Mouse (Mus musculus) heart, embryonic 12.5 days (tissue): ENCODE measurements at regions not wholly inside any gene's neighbourhood (a gene's known extent, or its start where the extent isn't known, plus 50 kb on each side); places are given as distances from the start of the nearest gene placed in this dataset.

Experiments used
- ATAC-seq: fragments of 200-750 bp; cut with Nextera tagmentation; 2 replicates; pipeline ENCODE4 v1.8.0; 2017; ENCODE audit warnings: moderate TSS enrichment, moderate library complexity; ENCODE audit not compliant: insufficient number of reproducible peaks, low FRiP score
- H3K27ac ChIP-seq: fragments of 300-500 bp; sonication (generic); 2 replicates; pipeline ENCODE4 v1.5.1; 2016; ENCODE audit warnings: mild to moderate bottlenecking, moderate library complexity; ENCODE audit not compliant: poor library complexity, severe bottlenecking
- H3K27me3 ChIP-seq: fragments of 300-500 bp; sonication (generic); replicated peaks from 2 replicates; pipeline ENCODE4 v1.6.1; 2016; ENCODE audit warnings: mild to moderate bottlenecking, moderate library complexity
- H3K36me3 ChIP-seq: fragments of 300-500 bp; sonication (generic); 2 replicates; pipeline ENCODE4 v1.6.1; 2016; ENCODE audit warnings: mild to moderate bottlenecking, moderate library complexity
- H3K4me1 ChIP-seq: fragments of 300-500 bp; sonication (generic); replicated peaks from 2 replicates; pipeline ENCODE4 v1.6.1; 2016; ENCODE audit warnings: mild to moderate bottlenecking
- H3K4me2 ChIP-seq: fragments of 300-500 bp; sonication (generic); 2 replicates; pipeline ENCODE4 v1.6.1; 2016; ENCODE audit warnings: mild to moderate bottlenecking, moderate library complexity
- H3K4me3 ChIP-seq: fragments of 300-500 bp; sonication (generic); 2 replicates; pipeline ENCODE4 v1.5.1; 2016; ENCODE audit warnings: mild to moderate bottlenecking
- H3K9ac ChIP-seq: fragments of 300-500 bp; sonication (generic); 2 replicates; pipeline ENCODE4 v1.6.1; 2016; ENCODE audit warnings: mild to moderate bottlenecking, moderate library complexity
- H3K9me3 ChIP-seq: fragments of 300-500 bp; sonication (generic); replicated peaks from 2 replicates; pipeline ENCODE4 v1.6.1; 2016; ENCODE audit warnings: mild to moderate bottlenecking, moderate library complexity
- WGBS: fragments of 180-500 bp; shearing (Covaris S2); methylation state at CpG from one replicate; pipeline ENCODE4 v1.1.7; 2016; 5-methylcytosine and 5-hydroxymethylcytosine counted together

DNA sequence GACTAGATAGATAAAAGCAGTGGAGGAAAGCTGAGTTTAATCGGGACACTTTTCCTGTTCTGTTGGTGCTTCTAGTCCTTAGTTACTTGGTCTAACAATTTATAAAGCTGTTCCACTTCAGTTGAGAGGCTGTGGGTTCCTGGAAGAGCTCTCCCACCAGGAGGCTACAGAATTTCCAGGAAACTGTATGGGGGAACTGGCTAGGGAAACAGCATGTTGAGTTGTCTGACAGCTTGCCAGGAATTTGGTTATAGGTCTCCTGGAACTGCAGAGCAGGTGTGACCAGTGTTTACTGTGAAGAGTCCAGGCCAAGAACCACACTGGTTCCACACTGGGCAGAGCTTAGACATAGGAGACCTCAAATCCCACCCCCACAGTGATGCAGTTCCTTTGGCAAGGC lies 65.0 kb upstream of the Pik3cg start:
- Histone ChIP-seq H3K27me3 (no peaks in the 10 kb centered on the region), H3K4me1 (no peaks in the 10 kb centered on the region), H3K4me2 (no peak overlapping the region), H3K9me3 (no peaks in the 10 kb centered on the region; the same call in 1 of the 2 replicates), H3K27ac (no peak overlapping the region), H3K36me3 (no peaks in the 10 kb centered on the region), H3K4me3 (no peak overlapping the region), H3K9ac (no peak overlapping the region)
- 72% methylated on average over 1 of the region's 1 CpGs for WGBS
- ATAC-seq = no peak

GRCm38 (mm10) chr12:32279861-32280260 lies 71.4 kb upstream of the Pik3cg start:
- Histone ChIP-seq H3K27ac (no peak overlapping the region), H3K4me3 (no peak overlapping the region), H3K9ac (no peak overlapping the region), H3K27me3 (0 out of 2 replicates have a peak, but pooled peaks cover 4% of the 10 kb centered on the region), H3K9me3 (no peaks in the 10 kb centered on the region), H3K4me2 (no peak overlapping the region), H3K4me1 (no peaks in the 10 kb centered on the region), H3K36me3 (no peaks in the 10 kb centered on the region)
- 66% methylated on average over 4 of the region's 4 CpGs for WGBS
- ATAC-seq = no peak

DNA sequence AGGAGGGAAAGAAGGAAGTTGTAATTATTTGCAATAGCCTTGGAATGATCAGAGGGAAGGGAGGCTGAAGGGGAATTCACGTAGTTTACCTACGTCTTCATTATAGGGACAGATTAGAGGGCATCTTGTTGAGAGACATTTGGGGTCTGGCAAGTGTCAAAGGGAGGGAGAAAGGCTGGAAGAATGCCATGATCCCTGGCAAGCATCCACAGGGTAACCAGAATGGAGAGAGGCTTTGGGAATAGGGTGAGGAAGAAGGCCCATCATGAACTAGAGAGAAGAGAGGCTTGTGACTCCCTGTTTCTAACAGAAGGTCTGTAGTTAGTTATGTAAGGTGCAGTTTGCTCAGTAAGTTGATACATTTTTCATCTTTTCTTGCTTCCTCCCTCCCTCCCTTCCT lies 71.8 kb upstream of the Pik3cg start:
- Histone ChIP-seq H3K4me3 (no peak overlapping the region), H3K4me2 (no peak overlapping the region), H3K27me3 (0 out of 2 replicates have a peak, but pooled peaks cover 4% of the 10 kb centered on the region), H3K4me1 (no peaks in the 10 kb centered on the region), H3K36me3 (no peaks in the 10 kb centered on the region), H3K9ac (no peak overlapping the region), H3K9me3 (no peaks in the 10 kb centered on the region), H3K27ac (no peak overlapping the region)
- ATAC-seq = no peak
- 27% methylated on average over 2 of the region's 2 CpGs for WGBS

DNA sequence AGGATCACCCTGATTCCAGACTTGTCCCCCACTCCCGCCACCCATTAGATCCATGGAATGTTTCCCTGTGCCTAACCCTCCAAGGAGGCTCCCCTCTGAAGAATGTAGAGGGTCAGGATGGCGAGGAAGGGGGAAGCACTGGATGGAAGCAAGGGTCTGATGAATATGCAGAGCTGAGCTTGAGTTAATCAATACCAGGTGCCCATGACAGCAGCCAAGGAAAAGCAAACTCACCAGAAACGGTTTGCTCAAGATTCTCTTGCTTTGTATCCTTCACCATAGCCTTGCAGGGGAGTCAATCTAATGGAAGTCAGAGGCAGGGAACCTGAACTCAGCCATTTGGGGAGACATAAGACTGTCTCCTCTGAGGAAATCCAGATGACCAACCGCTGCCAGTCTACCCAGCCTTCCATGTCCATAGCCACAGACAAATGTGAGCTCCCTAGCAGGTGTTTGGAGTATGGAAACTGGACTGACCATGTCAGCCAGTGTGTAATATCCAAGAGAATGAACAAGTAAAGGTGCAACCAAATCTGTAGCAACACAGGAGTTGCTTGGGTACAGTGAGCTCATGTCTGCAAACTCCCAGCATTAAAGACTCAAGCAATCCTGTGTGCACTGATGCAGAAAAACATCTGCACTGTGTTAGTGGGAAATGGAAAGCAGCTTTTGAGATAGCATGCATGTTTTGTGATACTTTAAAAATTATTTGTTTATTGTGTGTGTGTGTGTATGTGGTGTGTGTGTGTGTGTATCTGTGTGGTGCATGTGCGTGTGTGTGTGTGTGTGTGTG lies 74.1 kb upstream of the Pik3cg start:
- Histone ChIP-seq H3K4me3 (no peak overlapping the region), H3K36me3 (no peaks in the 10 kb centered on the region), H3K4me2 (no peak overlapping the region), H3K4me1 (no peaks in the 10 kb centered on the region), H3K9ac (no peak overlapping the region), H3K27ac (no peak overlapping the region), H3K27me3 (0 out of 2 replicates have a peak, but pooled peaks cover 4% of the 10 kb centered on the region), H3K9me3 (no peaks in the 10 kb centered on the region)
- no peak for ATAC-seq
- 53% methylated on average over 5 of the region's 5 CpGs for WGBS

GRCm38 (mm10) chr12:32285039-32285438 lies 76.6 kb upstream of the Pik3cg start:
- no peak overlapping the region for H3K4me2 ChIP-seq
- H3K9me3 ChIP-seq = no peaks in the 10 kb centered on the region
- H3K4me3 ChIP-seq = no peak overlapping the region
- H3K27ac ChIP-seq = no peak overlapping the region
- 50% methylated on average over 2 of the region's 2 CpGs for WGBS
- no peaks in the 10 kb centered on the region for H3K36me3 ChIP-seq
- ATAC-seq = no peak
- H3K9ac ChIP-seq = no peak overlapping the region
- no peaks in the 10 kb centered on the region for H3K4me1 ChIP-seq
- H3K27me3 ChIP-seq = 0 out of 2 replicates have a peak, but pooled peaks cover 4% of the 10 kb centered on the region

GRCm38 (mm10) chr12:32286652-32287051 lies 78.2 kb upstream of the Pik3cg start:
- Histone ChIP-seq H3K9ac (no peak overlapping the region), H3K9me3 (no peaks in the 10 kb centered on the region), H3K27ac (no peak overlapping the region), H3K27me3 (0 out of 2 replicates have a peak, but pooled peaks cover 4% of the 10 kb centered on the region), H3K4me3 (no peak overlapping the region), H3K36me3 (no peaks in the 10 kb centered on the region), H3K4me1 (no peaks in the 10 kb centered on the region), H3K4me2 (no peak overlapping the region)
- ATAC-seq = no peak
- 18% methylated on average over 5 of the region's 5 CpGs for WGBS

DNA sequence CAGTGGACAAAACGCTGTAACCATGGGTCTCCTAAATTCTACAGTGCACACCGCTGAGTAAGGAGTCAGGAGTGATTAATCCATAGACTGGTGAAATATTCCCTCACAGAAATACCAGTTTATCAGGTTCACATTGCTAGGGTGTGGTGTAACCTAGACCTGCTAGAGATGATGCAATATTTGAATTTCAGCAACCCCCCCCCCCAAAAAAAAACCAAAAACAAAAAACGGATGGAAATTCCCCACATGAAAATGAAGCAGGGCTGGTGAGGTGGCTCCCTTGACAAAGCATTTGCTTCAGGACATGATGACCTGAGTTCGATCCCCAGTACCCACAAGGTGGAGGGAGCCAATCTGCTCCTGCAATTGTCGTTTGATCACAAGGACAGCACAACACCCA lies 82.7 kb upstream of the Pik3cg start:
- 77% methylated on average over 5 of the region's 5 CpGs for WGBS
- Histone ChIP-seq H3K27ac (no peak overlapping the region), H3K4me2 (no peak overlapping the region), H3K36me3 (no peaks in the 10 kb centered on the region), H3K4me1 (no peaks in the 10 kb centered on the region), H3K9me3 (no peaks in the 10 kb centered on the region), H3K27me3 (no peaks in the 10 kb centered on the region), H3K4me3 (no peak overlapping the region), H3K9ac (no peak overlapping the region)
- no peak for ATAC-seq

DNA sequence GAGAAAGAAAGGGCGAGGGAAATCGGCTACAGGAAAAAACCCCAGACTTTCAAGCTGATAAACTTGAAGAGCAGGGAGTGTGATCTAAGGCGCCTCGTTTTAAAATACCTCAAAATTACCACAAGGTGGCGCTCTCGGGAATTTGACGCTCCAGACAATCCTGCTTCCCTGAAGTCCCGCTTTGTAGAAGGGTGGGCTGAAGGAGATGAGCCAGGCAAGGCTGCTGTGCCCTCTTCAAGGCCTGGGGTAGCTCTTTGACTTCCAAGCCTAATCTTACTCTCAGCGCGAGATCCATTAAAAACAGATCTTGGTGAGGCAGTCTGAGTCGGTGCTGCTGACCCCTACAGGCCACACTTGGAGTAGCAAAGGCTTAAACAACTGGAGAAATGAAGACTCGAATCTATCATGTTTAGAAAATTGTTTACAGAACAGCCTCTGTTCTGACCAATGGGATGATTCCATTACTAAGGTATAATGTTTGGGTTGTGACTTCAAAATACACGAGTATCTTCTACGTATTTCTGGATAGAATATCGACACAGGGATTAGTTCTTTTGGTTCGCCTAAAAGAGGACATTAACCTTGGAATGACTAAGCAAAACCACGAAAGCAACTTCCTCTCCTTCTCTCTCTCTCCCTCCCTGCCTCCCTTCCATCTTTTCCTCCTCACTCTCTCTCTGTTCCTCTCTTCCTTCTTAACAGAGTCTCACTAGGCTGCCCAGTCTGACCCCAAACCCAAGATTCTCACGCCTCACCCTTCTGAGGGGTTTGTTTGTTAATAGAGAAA lies 83.7 kb upstream of the Pik3cg start:
- no peak overlapping the region for H3K9ac ChIP-seq
- peak overlapping the region; percentile 42 for H3K4me3 ChIP-seq
- 22% methylated on average over 18 of the region's 18 CpGs for WGBS
- H3K4me2 ChIP-seq = peak overlapping the region; percentile 70
- no peaks in the 10 kb centered on the region for H3K27me3 ChIP-seq
- no peak overlapping the region for H3K27ac ChIP-seq
- ATAC-seq = peak; percentile 80
- no peaks in the 10 kb centered on the region for H3K4me1 ChIP-seq
- H3K36me3 ChIP-seq = no peaks in the 10 kb centered on the region
- H3K9me3 ChIP-seq = no peaks in the 10 kb centered on the region

GRCm38 (mm10) chr12:32292749-32293128 lies 84.3 kb upstream of the Pik3cg start:
- peak; percentile 63 for ATAC-seq
- no peaks in the 10 kb centered on the region for H3K4me1 ChIP-seq
- no peaks in the 10 kb centered on the region for H3K36me3 ChIP-seq
- no peak overlapping the region for H3K4me3 ChIP-seq
- H3K9ac ChIP-seq = no peak overlapping the region
- H3K27ac ChIP-seq = no peak overlapping the region
- no peaks in the 10 kb centered on the region for H3K9me3 ChIP-seq
- WGBS = 65% methylated on average over 5 of the region's 5 CpGs
- no peak overlapping the region for H3K4me2 ChIP-seq
- H3K27me3 ChIP-seq = no peaks in the 10 kb centered on the region

DNA sequence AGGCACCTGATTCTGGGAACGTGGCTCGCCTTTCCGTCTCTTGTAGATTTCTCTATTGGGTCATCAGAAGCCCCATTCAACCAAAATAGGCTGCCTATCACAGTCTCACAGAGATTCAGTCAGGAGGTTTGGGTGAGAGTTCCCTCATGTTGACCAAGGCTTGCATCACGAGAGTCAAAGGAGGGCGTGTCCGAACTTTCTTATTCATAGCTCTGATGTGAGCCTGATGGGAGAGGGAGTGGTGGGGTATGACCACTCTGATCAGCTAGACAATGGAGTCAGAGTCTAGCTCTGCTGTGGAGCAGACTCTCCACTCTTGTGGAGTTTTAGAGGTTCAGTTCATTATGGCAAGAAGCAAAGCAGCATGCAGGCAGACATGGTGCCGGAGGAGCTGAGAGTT lies 81.1 kb upstream of the Ccdc71l start:
- Histone ChIP-seq H3K9me3 (0 out of 2 replicates have a peak, but pooled peaks cover 3% of the 10 kb centered on the region), H3K27ac (no peak overlapping the region), H3K27me3 (no peaks in the 10 kb centered on the region), H3K9ac (no peak overlapping the region), H3K4me2 (no peak overlapping the region), H3K36me3 (no peaks in the 10 kb centered on the region), H3K4me1 (no peaks in the 10 kb centered on the region), H3K4me3 (no peak overlapping the region)
- WGBS = 89% methylated on average over 7 of the region's 7 CpGs
- no peak for ATAC-seq

DNA sequence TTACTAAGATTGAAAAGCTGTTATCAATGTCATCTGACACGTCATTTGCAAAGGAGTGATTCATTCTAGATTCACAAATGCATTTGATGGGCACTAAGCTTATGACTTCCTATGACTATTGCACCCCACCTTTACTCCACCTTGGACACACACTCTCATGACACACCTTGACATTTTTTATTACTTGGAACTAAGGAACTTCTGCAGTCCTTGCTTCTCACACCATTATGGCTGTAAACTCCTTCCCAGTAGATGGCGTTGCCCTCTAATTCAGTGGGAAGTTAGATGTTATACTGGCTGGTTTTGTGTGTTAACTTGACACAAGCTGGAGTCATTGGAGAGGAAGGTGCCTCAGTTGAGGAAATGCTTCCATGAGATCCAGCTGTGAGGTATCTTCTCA lies 78.8 kb upstream of the Ccdc71l start:
- no peak for ATAC-seq
- 66% methylated on average over 2 of the region's 2 CpGs for WGBS

More for the DNA sequence above, 78.8 kb upstream of the Ccdc71l start:
- Histone ChIP-seq H3K9me3 (0 out of 2 replicates have a peak, but pooled peaks cover 3% of the 10 kb centered on the region), H3K9ac (no peak overlapping the region), H3K4me1 (no peaks in the 10 kb centered on the region), H3K4me2 (no peak overlapping the region), H3K27me3 (no peaks in the 10 kb centered on the region), H3K4me3 (no peak overlapping the region), H3K36me3 (no peaks in the 10 kb centered on the region), H3K27ac (no peak overlapping the region)
